Mouse (Mus musculus) left cerebral cortex, adult 2 months (tissue): Measurements from ENCODE around the gene Ptpn11. TPM values are rescaled to one million over a fixed set of nuclear protein-coding genes. Genes with fewer than 3 reads are reported as not detected.
"Not testable (repeated sequence)": the region's sequence is repeated elsewhere in the genome, so short reads cannot be mapped to it uniquely, and the experiment has no call there.

Experiments
- DNase-seq, 2 experiments: peaks; one replicate each; pipeline ENCODE4 v3.0.0; 2021 to 2022; ENCODE audit warnings: low spot score in 2 of 2, mixed read lengths in 1 of 2; ENCODE audit errors: extremely low spot score in 1 of 2
- H3K27ac ChIP-seq: fragments of 200-600 bp; 2 replicates; pipeline ENCODE4 v1.8.1; 2022
- H3K4me3 ChIP-seq: fragments of 200-600 bp; 2 replicates; pipeline ENCODE4 v1.8.1; 2022
- CTCF ChIP-seq: fragments of 200-600 bp; IDR thresholded peaks from 2 replicates; pipeline ENCODE4 v1.8.1; 2022; ENCODE audit warnings: antibody characterized with exemption, mild to moderate bottlenecking, moderate library complexity
- intact Hi-C: fragments of 180-260 bp; cut with DNase I; formaldehyde crosslinking; loops from one replicate; pipeline ENCODE4 v1.15.1; 2025
- total RNA-seq, 2 experiments: library from RNA; stranded (reverse); gene quantifications; 2 replicates each; pipeline ENCODE4 v1.2.3; 2021

Gene Ptpn11
- total RNA-seq, 2 experiments from 2014 or later: 95.4 to 96.8 TPM

DNA sequence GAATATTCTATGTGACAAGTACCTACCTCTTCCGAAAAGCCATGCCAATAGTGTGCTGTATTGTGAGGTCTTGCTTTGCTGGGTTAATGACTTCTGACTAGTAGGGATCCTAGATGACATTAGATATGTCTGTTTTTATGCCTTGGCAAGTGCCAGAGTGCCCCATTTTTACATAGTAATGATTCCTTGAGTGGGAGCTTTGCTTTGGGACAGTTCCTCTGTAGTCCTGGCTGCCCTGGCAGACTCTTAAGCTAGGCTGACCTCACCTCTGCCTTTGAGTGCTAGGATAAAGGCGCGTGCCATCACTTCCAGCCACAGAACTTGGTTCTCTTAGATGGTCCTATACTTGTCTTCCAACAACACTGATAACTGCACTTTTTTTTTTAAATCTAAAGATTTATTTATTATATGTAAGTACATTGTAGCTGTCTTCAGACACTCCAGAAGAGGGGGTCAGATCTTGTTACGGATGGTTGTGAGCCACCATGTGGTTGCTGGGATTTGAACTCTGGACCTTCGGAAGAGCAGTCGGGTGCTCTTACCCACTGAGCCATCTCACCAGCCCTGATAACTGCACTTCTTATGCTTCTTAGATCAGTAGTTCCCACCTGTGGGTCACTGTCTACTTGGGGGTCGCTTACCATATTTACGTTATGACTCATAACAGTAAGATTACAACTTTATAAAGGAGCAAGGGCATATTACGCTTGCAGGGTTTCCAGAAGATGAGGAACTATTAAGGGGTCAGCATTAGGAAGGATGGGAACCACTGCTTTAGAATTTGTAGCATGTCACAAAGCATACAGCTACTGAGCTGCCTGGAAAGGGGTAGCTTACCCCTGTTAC, 18.8 kb upstream of the Ptpn11 start:
- no peak for DNase-seq
- no peak overlapping the region for H3K27ac ChIP-seq
- intact Hi-C loops: no loop called here
- TF ChIP-seq CTCF: no peak
- no peak overlapping the region for H3K4me3 ChIP-seq

DNA sequence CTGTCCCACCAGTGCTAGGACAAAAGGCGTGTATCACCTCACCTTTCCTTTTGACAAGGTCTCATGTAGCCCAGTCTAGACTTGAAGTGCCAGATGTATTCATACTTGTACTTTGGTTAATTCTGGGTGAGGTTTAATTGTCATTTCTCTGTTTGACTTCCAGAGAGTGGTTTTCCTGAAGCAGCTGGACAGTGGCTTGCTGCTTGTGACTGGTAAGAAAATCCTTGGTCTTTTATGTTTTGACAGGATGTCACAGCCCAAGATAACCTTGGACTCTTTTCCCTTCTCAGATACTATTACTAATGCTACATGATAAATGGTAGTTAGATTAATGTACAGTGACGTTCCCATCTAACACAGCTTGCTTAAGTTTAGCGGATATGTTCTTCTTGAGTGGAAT, 15.8 kb upstream of the Ptpn11 start:
- Histone ChIP-seq H3K4me3 (no peak overlapping the region), H3K27ac (no peak overlapping the region)
- no peak for DNase-seq
- no peak for TF ChIP-seq CTCF
- intact Hi-C loops: no loop called here

DNA sequence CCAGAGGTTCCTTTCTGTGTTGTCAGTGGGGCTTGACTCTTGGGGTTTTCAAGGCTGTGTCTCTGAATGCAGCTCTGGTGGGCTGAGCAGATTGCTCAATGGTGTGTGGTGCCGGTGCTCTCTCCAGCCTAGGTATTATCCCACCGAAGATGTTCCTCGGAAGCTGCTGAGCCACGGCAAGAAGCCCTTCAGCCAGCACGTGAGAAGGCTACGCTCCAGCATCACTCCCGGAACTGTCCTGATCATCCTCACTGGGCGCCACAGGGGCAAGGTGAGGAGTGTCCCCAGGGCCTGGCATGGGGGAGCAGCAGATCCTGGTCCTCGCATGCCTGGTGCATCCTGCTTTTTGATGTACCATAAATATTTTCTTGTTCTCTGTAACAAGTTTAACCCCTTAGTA, 15.3 kb upstream of the Ptpn11 start:
- no peak for DNase-seq
- no peak for TF ChIP-seq CTCF
- H3K27ac ChIP-seq: no peak overlapping the region
- H3K4me3 ChIP-seq: no peak overlapping the region
- intact Hi-C loops: no loop called here

DNA sequence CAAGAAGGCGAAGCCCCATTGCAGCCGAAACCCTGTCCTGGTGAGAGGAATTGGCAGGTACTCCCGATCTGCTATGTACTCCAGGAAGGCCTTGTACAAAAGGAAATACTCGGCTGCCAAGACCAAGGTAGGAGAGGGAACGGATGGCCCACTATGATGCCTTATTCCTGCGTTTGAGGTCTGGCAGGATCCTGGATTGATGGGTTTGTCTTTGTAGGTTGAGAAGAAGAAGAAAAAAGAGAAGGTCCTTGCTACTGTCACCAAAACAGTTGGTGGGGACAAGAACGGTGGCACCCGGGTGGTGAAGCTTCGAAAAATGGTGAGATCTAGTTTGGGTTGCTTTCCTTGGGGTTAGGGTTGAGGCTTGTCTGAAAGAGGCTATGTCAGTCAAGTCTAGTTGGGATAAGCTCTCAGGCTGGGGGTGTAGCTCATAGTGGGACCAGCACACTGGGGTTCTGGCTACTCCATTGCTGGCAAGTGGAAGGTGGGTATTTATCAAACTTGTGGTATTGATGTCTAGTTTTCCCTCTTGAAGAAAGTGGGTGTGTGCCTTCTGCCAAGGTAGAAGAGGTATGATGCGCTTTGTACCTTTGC, 14.4 kb upstream of the Ptpn11 start:
- H3K27ac ChIP-seq, DNase-seq, H3K4me3 ChIP-seq, intact Hi-C loops: not testable (repeated sequence)

DNA sequence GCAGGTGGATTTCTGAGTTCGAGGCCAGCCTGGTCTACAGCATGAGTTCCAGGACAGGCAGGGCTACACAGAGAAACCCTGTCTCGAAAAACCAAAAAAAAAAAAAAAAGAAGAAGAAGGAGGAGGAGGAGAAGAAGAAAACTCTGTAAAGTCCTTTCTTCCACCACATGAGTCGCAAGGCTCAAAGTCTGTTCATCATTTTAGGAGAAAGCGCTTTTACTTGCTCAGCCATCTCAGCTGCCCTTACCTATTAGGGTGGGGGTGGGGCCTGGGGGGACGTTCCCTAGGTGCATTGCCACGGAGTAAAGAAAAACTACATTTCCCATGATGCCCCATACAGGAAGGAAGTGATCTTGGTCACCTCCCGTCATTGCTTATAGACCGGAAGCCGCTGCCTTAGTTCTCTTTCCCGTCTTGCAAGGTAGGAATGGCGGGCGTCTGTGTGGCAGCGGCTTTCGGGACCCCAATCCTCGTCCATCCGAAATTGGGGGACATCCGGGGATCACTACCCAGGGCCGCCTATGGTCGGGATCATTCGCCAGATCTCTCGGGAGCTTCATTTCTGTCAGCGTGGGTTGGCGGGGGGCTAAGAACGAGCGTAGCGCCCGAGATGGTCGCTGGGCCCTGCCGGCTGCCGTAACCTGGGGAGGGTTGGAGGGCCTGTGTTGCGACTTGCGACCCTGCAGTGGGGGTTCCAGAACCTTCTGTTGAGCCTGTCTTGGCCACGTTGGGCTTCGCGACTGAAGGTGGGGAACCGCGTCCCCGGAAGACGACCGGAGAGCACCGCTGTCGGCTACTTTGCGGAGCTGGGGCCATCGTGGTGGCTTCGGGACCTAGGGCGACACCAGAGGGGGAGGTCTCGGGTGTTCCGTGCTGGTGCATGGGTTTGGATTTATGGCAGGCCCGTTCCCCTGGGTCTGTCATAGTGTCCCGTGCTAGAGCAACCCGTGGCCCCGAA, 13.2 kb upstream of the Ptpn11 start, which contains the start of gene Rpl6:
Gene Rpl6 (plus strand): TSS at position 350 of the 958 bp plus-strand sequence.
- no peak for TF ChIP-seq CTCF
- H3K4me3 ChIP-seq: peak within 1 kb of the TSS; percentile 82
- intact Hi-C loops: no loop called here

DNA sequence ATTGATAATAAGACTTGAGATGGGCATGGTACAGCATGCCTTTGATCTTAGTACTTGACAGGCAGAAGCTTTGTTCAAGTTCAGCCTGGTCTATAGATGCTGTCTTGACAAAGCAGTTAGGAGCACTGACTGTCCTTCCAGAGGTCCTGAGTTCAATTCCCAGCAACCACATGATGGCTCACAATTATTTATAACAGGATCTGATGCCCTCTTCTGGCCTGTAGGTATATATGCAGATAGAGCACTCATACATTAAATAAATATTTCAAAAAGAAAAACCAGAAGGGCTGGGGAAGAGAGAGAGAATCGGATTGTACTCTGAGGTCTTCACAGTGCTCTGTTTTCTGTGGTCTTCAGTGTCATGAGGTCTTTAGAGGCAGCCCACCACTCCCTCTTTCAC, 11.3 kb upstream of the Ptpn11 start:
- intact Hi-C loops: no loop called here
- peak; percentile 16 for TF ChIP-seq CTCF
- no peak for DNase-seq
- Histone ChIP-seq H3K27ac (no peak overlapping the region), H3K4me3 (no peak overlapping the region)

More for the DNA sequence above, 13.2 kb upstream of the Ptpn11 start, which contains the start of gene Rpl6:
- peak within 1 kb of the TSS; percentile 87 for H3K27ac ChIP-seq
- DNase-seq: peak; percentile 75

DNA sequence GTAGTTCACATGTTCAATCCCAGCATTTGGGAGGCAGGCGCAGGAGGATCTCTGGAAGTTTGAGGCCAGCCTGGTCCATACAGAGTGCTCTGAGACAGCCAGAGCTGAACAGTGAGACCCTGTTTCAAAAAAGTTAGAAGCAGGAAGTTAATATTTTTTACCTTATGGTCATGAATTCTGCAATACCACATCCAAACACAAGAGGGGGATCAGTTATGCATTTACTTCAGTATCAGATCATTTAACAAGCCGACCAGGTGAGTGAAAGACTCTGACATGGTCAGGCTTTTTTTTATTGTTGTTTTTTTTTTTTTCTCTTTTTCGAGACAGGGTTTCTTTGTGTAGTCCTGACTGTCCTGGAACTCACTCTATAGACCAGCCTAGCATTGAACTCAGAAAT, 10.5 kb upstream of the Ptpn11 start:
- peak; percentile 74 for TF ChIP-seq CTCF
- DNase-seq: no peak
- Histone ChIP-seq H3K27ac (no peak overlapping the region), H3K4me3 (no peak overlapping the region)
- intact Hi-C loops: no loop called here

DNA sequence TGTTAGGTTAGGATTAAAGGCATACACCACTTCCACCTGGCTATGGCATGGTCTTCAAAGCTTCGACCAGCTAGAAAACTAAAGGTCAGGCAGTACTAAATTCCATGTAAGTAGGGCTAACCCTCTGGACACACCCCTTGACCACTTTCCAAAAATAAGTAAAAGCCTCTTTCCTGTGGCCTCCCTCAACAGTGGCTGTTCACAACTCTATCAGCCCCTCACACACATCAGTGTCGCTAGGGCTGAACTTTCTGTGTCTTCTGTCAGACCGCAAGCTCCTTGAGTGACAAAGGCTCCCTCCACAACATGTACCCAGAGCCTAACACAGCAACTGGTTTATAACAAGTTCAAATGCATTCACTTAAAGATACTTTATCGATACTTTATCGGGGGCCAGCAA, 7.2 kb upstream of the Ptpn11 start:
- intact Hi-C loops: no loop called here
- H3K4me3 ChIP-seq: no peak overlapping the region
- no peak for DNase-seq
- no peak for TF ChIP-seq CTCF
- no peak overlapping the region for H3K27ac ChIP-seq

DNA sequence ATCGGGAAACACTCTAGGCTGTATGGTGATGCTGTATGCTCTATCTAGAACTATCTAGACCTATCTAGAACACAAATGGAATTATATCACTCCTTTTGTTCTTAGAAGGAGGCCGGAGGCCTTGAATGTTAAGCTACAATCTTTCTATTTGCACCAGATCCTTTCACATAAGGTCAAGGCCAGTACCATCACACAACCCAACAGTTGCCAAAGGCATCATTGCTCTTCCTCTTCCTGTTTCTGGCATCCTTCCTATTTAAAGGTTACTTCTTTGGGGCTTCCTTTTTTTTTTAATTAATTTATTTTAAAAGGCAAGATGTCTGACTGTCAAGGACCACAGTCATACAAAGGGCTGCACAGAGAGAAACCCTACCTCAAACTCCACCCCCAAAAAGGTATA, 6.1 kb upstream of the Ptpn11 start:
- no peak overlapping the region for H3K27ac ChIP-seq
- TF ChIP-seq CTCF: no peak
- no peak for DNase-seq
- intact Hi-C loops: no loop called here
- H3K4me3 ChIP-seq: no peak overlapping the region

DNA sequence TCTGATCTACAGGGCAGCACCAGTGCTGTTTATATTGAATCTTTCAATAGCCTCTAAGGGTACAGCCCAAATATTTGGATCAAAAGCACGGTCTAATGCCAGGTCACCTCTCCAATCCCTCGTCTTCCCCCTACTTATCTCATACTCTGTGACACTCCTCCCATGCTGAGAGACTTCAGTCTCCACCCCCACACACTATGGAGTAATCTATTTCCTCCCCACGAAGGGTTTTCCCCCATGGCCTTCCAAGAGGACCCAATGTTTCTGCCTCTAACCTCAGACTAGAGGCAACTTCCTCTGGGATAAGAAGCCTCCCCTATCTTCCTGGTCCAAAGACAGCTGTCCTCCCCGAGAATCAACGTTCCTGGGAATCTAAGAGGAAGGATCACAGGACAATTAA, 5.6 kb upstream of the Ptpn11 start:
- DNase-seq: no peak
- no peak for TF ChIP-seq CTCF
- Histone ChIP-seq H3K27ac (no peak overlapping the region), H3K4me3 (no peak overlapping the region)
- intact Hi-C loops: no loop called here

DNA sequence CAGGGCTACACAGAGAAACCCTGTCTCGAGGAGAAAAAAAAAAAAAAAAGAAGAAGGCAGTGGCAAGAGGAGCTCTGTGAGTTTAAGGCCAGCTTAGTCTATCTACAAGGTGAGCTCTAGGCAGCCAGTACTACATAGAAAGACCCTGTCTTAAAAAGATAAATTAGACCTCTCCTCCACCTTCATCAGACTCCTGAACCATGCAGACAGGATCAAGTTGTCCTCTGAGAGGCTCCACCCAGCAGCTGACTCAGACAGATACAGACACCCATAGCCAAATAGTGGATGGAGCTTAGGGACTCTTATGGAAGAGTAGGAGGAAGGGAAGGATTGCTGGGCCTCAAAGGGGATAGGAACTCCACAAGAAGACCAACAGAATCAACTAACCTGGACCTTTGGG, 3.0 kb upstream of the Ptpn11 start:
- intact Hi-C loops: no loop called here
- no peak overlapping the region for H3K27ac ChIP-seq
- H3K4me3 ChIP-seq: no peak overlapping the region
- DNase-seq: no peak
- no peak for TF ChIP-seq CTCF

DNA sequence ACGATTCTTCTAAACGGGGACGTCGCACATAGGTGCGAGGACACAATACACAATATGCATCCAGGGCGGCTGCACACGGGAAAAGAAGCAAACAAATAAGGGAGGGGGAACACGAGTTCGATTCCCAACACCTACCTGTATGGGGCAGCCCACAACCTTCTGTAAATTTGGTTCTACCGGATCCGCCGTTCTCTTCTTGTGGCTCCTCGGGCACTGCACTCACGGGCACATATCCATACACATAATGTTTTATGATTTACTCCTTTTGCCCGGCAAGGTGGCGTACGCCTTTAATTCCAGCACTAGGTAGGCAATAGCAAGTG, 348 bp upstream of the Ptpn11 start:
- H3K27ac ChIP-seq: peak overlapping the region; percentile 77
- no peak for TF ChIP-seq CTCF
- intact Hi-C loops: no loop called here
- H3K4me3 ChIP-seq: peak overlapping the region; percentile 85
- DNase-seq: no peak
